Comparison of ENCODE assay signal across 9 mouse cellular contexts in the genomic region with DNA sequence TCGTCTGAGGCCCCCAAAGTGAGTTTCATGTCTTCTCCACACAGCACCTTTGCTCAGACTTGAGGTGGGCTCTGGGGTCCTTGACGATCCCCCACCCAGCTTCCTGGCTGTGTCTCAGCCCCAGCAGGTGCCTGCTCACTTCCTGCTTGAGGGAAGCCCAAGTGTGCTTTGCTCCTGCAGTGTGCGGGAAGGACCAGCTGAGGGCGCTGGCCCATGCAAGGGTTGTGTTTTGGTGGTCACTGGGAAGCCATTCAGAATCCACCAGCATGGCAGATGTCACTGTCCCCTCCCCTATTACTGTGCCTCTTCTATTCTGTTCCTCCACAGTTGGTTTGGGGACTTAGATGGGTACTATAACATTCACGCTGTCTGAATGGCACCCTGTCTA. TPM values are rescaled to one million over a fixed set of nuclear protein-coding genes. Genes with fewer than 3 reads are reported as not detected.
DNase-seq lines count a peak whose midpoint lies in the region; ATAC-seq lines count a peak whose summit lies in the region.
"Had no signal": no experiment of that assay in that cellular context is flagged by ENCODE, and none has a peak within 500 bp of the region (broad histone marks: within the 10 kb centered on the region; RNA-seq: fewer than 3 reads in every experiment).

No protein-coding gene starts in this region.

- no peaks in the 10 kb centered on the region for H3K9me3 ChIP-seq in midbrain, embryonic 10.5 days (replicated peaks)
- H3K9me3 ChIP-seq in midbrain, embryonic 13.5 days: no peaks in the 10 kb centered on the region
- H3K9me3 ChIP-seq in liver, embryonic 11.5 days (ENCODE audit: control insufficient read depth, low read length): no peaks in the 10 kb centered on the region

- ATAC-seq in midbrain, embryonic 13.5 days: no peak
- no peak for ATAC-seq in liver, embryonic 11.5 days (replicated peaks; ENCODE audit: low FRiP score)
- no peak for ATAC-seq in monocyte, adult 5-6 weeks (replicated peaks; ENCODE audit: insufficient number of reproducible peaks, low FRiP score, low TSS enrichment, poor library complexity, severe bottlenecking)

- peak; percentile 64 to 71 for DNase-seq in cerebellum, postnatal 10 days
- DNase-seq in cerebellum, postnatal 36 days: no peak
- peak; percentile 51 for DNase-seq in midbrain, embryonic 10.5 days (ENCODE audit: low spot score)
- DNase-seq in liver, embryonic 11.5 days (ENCODE audit: low spot score): peak; percentile 46
- DNase-seq in thymus, postnatal 4 days: peak; percentile 80
- no peak for DNase-seq in urinary bladder, adult 2 months (ENCODE audit: low spot score)

- WGBS in midbrain, embryonic 10.5 days: 39% methylated on average over 5 of the region's 5 CpGs
- WGBS in midbrain, embryonic 13.5 days: 36% methylated on average over 5 of the region's 5 CpGs
- WGBS in liver, embryonic 11.5 days: 48% methylated on average over 5 of the region's 5 CpGs

- no peaks in the 10 kb centered on the region for H3K36me3 ChIP-seq in midbrain, embryonic 10.5 days
- no peaks in the 10 kb centered on the region for H3K36me3 ChIP-seq in midbrain, embryonic 13.5 days
- no peaks in the 10 kb centered on the region for H3K36me3 ChIP-seq in liver, embryonic 11.5 days (ENCODE audit: control insufficient read depth, insufficient read depth, low read length)

- H3K4me2 ChIP-seq in midbrain, embryonic 13.5 days (replicated peaks): no peak overlapping the region
- H3K4me2 ChIP-seq in liver, embryonic 11.5 days: no peak overlapping the region

- no peak overlapping the region for H3K4me3 ChIP-seq in midbrain, embryonic 10.5 days
- H3K4me3 ChIP-seq in midbrain, embryonic 13.5 days (replicated peaks): no peak overlapping the region
- H3K4me3 ChIP-seq in liver, embryonic 11.5 days (ENCODE audit: low read depth, low read length): no peak overlapping the region

- H3K27me3 ChIP-seq in midbrain, embryonic 10.5 days (ENCODE audit: low read depth, poor library complexity, severe bottlenecking): no peaks in the 10 kb centered on the region
- H3K27me3 ChIP-seq in midbrain, embryonic 13.5 days: no peaks in the 10 kb centered on the region
- no peaks in the 10 kb centered on the region for H3K27me3 ChIP-seq in liver, embryonic 11.5 days (replicated peaks; ENCODE audit: control insufficient read depth, insufficient read depth, low read length)
- H3K27me3 ChIP-seq: Patski had no signal

- H3K4me1 ChIP-seq in midbrain, embryonic 10.5 days: peaks cover 33% of the 10 kb centered on the region
- peaks cover 10% of the 10 kb centered on the region; the same call in 1 of the 2 replicates for H3K4me1 ChIP-seq in midbrain, embryonic 13.5 days (replicated peaks)
- H3K4me1 ChIP-seq in liver, embryonic 11.5 days (replicated peaks; ENCODE audit: control insufficient read depth, insufficient read depth, low read length): peaks cover 3% of the 10 kb centered on the region

- no peak overlapping the region for H3K9ac ChIP-seq in midbrain, embryonic 13.5 days (replicated peaks)
- no peak overlapping the region for H3K9ac ChIP-seq in liver, embryonic 11.5 days (ENCODE audit: low read depth, low read length)

- peak overlapping the region; percentile 78 for H3K27ac ChIP-seq in midbrain, embryonic 10.5 days (replicated peaks)
- no peak overlapping the region for H3K27ac ChIP-seq in midbrain, embryonic 13.5 days
- H3K27ac ChIP-seq in liver, embryonic 11.5 days (ENCODE audit: low read depth, low read length): no peak overlapping the region

RNA-seq across cellular contexts. Expression of gene Ptrhd1, which starts 44.8 kb away (rescaled TPM):
- 5.9 and 6.2 TPM in 2 replicates for polyA plus RNA-seq in midbrain, embryonic 10.5 days (2016; fragmentation: Nextera tagmentation; extraction: Ambion mirVana)
- polyA plus RNA-seq in midbrain, embryonic 13.5 days (2015; fragmentation: Nextera tagmentation; extraction: Ambion mirVana): 5.3 and 5.6 TPM in 2 replicates
- polyA plus RNA-seq in liver, embryonic 11.5 days (2014; fragmentation: Nextera tagmentation; extraction: Ambion mirVana): 5.5 and 6.0 TPM in 2 replicates
- 1.6 to 2.2 TPM (median 2.1 TPM) in 3 replicates for total RNA-seq in monocyte, adult 5-6 weeks (2017)
- polyA plus RNA-seq in urinary bladder, adult 2 months (2012; rRNA removed): 3.1 and 3.5 TPM in 2 replicates

RNA-seq across cellular contexts. Expression of gene Cenpo, which starts 45.0 kb away (rescaled TPM):
- 21.6 and 23.5 TPM in 2 replicates for polyA plus RNA-seq in midbrain, embryonic 10.5 days (2016; fragmentation: Nextera tagmentation; extraction: Ambion mirVana)
- 10.2 and 13.1 TPM in 2 replicates for polyA plus RNA-seq in midbrain, embryonic 13.5 days (2015; fragmentation: Nextera tagmentation; extraction: Ambion mirVana)
- 20.6 and 24.4 TPM in 2 replicates for polyA plus RNA-seq in liver, embryonic 11.5 days (2014; fragmentation: Nextera tagmentation; extraction: Ambion mirVana)
- 16.6 to 38.3 TPM (median 31.8 TPM) in 3 replicates for total RNA-seq in monocyte, adult 5-6 weeks (2017)
- polyA plus RNA-seq in urinary bladder, adult 2 months (2012; rRNA removed): 10.5 and 12.9 TPM in 2 replicates

RNA-seq across cellular contexts. Expression of gene Adcy3, which starts 56.2 kb away (rescaled TPM):
- 4.6 and 4.8 TPM in 2 replicates for polyA plus RNA-seq in midbrain, embryonic 10.5 days (2016; fragmentation: Nextera tagmentation; extraction: Ambion mirVana)
- 4.8 and 5.8 TPM in 2 replicates for polyA plus RNA-seq in midbrain, embryonic 13.5 days (2015; fragmentation: Nextera tagmentation; extraction: Ambion mirVana)
- polyA plus RNA-seq in liver, embryonic 11.5 days (2014; fragmentation: Nextera tagmentation; extraction: Ambion mirVana): 3.3 and 3.9 TPM in 2 replicates
- 4.3 to 11.2 TPM (median 9.3 TPM) in 3 replicates for total RNA-seq in monocyte, adult 5-6 weeks (2017)
- polyA plus RNA-seq in urinary bladder, adult 2 months (2012; rRNA removed): 4.2 and 6.5 TPM in 2 replicates

Comparison
In these comparisons a context has a peak if more than half of its experiments do, and no peak if none do; other contexts are left out.
1. DNase-seq: peak in cerebellum, postnatal 10 days (2 of 2), midbrain, embryonic 10.5 days (single experiment), liver, embryonic 11.5 days (single experiment) and thymus, postnatal 4 days (single experiment); none in cerebellum, postnatal 36 days (0 of 2) and urinary bladder, adult 2 months (single experiment).